Mouse (Mus musculus) frontal cortex, postnatal 14 days (tissue): ENCODE data around the gene Tcf15.
A peak's percentile ranks its signal among the peaks of the same experiment; 100 is the strongest.

Experiments used
- DNase-seq, 2 experiments: peaks; one replicate each; pipeline ENCODE4 v3.0.0; 2022; ENCODE audit warnings: low spot score in 2 of 2

Tcf15 gene

DNA sequence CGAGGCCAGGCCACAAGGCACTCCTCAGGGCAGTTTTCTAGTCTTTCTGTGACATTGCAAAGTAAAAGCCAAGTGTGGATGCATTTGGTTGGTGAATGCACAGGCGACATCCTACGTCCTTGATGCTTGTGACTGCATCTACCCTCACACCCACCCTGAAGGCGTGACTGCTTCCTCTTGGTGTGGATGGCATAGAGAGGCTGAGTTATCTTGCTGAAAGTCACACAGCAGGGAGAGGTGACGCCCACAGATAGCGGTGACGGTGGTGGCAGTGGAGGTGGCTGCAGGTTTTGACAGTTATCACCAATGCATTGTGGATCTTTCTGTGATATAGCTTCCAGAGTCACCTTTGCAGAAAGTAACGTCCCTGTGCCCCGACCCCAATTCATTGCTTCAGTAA is 20.5 kb upstream of the Tcf15 start:
- no peak for DNase-seq

DNA sequence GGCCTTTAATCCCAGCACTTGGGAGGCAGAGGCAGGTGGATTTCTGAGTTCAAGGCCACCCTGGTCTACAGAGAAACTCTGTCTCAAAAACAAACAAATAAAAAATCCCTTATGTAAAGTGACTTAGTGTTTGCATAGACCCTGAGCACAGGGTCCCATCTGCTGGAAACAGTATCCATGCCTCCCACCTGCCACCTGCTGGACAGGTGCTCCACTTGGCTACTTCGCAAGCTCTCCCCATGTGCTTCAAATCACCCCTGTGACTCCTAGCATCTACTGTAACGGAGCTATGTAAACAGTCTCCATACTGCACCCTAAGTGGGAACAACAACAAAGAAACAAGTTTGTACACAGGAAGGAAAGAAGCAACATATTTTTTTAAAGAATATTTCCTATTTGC is 14.8 kb upstream of the Tcf15 start:
- no peak for DNase-seq

DNA sequence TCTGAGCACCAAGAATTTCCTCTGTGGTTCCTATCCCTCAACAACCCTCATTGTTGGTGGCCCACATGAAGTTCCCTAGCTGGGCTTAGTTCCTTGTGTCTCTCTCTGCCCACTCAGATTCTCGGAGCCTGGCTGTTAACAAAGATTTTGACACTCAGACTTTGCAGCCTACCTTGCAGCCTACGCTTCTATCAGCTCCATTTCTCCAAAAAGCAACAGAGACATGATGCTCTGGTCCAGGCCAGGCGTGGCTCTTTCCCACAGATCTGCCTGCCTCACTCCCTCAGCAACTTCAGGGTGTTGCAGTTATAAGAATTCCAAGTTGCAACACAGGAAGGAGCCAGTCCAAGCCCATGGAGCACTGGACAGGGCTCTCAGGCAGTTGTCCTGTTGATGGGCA is 13.6 kb upstream of the Tcf15 start:
- DNase-seq, result no peak

DNA sequence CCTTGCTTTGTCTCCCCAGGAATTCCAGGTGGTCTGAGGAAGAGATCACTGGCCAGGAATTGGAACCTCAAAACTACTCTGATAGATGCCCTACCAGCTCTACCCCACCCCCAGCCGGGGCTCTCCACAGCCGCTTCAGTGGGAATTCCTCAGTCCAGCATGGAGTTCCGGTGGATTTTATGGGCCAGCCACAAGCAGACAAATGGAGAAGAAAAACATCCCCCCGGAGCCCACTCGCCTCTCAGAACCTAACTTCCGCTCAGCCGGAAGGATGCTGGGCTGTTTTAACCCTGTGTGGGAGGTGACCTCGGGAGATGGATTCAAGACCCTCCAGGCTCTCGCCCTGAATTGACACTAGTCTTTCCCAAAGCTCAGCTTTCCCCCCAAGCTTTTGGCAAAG is 11.3 kb upstream of the Tcf15 start:
- DNase-seq, result no peak

DNA sequence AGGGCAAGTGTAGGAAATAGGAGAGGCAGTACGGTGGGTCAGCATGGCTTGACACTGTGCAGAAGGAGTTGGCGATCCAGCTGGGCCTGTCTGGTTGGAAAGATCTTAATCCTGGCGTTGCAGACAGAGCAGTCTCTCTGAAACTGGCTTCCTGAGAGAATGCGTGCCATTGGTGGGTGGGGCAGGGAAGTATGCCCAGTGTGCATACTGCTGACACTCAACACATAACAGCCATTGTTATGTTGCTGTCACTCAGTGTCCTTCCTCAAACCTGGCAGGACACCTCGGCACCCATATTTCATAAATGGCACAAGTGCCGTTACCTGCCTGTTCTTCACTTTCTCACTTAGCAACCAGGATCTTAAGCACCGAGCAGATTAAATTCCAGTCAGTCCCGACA is 10.7 kb upstream of the Tcf15 start:
- no peak for DNase-seq

DNA sequence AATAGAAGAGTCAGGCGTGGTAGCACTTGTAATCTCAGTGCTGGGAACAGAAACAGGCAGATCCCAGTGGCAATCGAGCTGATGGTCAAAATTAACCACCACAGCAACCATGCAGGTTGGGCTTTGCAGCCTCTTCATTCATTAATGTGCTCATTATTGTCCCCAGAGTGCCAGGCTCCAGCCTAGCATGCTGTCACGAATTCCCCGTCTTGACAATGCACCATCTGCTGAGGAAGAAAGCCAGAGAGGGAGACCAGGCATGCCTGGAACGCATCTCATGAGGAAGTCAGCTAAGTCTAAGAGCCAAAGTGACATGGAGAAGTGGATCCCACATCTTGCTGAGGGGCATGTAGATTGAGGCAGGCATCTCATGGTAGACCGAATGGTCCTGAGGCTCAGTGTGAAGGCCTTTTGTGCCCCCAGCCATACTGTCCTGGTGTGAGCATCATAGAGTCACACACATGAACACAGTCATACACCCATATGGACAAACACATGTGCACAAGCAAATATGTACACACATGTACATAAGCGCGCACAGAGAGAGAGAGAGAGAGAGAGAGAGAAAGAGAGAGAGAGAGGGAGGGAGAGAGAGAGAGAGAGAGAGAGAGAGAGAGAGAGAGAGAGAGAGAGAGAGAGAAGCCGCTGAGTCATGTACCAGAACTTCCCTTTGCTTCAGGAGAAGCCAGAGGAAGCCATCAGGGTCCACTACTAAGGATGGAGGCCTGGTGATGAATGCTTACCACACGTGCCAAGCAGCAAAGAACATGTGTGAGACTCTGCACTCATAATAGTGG is 4.0 kb upstream of the Tcf15 start:
- DNase-seq, result no peak

DNA sequence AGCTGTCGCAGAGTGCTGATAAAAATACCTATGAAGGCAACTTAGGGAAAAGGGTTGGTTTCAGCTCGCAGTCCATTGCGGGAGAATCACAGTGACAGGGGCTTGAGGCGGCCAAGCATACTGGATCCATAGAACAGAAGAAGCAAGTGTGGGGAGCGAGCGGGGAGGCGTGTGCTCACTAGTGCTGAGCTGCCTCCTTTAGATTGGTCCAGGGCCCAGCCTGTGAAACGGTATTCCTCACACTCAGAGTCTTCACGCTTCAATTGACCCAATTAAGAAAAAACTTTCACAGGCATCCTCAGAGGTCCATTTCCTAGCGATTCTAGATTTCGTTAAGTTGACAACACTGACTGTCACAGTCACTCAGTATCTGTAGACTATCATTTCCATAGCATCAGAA is 2.4 kb upstream of the Tcf15 start:
- DNase-seq, result no peak

DNA sequence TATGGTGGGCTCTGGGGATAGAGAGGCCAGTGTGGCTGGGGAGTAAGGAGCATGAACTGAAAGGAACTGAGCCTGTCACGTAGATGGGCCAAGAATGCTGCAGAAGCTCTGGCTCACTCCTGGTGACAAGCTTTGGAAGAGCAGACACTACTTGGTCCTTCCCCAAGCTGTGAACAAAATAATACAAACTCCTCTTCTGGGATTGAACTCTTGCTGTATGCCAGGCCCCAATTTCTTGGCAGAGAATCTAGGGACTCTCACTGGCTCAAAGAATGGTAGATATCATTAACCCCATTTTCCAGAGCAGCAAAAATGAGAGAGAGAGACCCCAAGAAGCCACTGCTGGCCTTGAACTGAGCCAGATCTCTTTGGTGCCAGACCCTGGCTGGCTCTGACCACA is 1.9 kb upstream of the Tcf15 start:
- DNase-seq, result no peak

DNA sequence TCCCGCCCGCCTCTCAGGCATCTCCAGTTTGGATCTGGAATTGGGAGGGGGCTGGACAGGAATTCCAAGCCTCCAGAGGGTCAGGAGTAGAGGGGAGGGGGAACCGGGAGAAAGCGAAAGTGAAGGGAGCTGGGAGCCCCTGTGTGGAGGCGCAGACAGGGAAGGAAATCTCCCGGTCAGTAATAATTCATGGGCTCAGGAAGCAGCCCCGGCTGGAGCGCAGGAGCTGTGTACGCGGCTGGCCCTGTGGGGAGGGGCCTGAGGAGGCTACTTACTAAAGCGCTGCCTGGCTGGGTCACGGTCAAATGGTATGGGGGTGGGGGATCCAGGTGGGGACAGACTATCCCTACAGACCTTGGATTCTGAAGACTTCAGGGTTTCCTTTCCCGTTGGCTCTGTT is 1.3 kb upstream of the Tcf15 start:
- no peak for DNase-seq

DNA sequence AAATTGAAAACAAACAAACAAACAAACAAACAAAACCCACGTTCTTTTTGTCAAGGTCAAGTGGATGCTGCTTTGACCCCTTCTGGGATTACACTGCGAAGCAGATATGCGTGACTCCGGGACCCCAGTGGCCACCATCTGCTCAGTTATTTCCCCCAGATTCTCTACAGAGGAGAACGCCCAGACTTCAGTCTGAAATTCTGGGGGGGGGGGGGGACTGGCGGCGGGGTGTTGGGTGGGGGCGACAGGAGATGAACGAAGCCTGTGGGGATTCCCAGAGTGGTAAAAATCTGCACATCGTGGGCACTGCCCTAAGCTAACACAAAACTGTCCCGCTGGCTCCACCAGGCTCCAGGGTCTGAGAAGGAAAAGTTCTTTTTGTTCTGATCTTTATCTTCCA is 790 bp upstream of the Tcf15 start:
- no peak for DNase-seq

DNA sequence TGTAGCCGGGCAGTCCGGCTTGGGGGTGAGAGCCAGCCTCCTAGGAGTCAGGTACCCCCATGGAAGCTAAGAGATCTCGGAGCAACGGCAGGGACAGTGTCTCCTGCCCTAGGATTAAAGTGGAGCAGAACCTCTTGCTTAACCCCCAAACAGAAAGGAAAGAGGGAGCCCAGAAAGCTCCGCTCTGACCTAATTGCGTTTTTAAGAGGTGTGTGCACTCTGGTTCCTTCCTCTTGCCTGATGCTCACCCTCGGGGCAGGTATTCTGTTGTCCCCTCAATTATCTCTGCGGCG is 743 bp downstream of the Tcf15 start:
- no peak for DNase-seq

DNA sequence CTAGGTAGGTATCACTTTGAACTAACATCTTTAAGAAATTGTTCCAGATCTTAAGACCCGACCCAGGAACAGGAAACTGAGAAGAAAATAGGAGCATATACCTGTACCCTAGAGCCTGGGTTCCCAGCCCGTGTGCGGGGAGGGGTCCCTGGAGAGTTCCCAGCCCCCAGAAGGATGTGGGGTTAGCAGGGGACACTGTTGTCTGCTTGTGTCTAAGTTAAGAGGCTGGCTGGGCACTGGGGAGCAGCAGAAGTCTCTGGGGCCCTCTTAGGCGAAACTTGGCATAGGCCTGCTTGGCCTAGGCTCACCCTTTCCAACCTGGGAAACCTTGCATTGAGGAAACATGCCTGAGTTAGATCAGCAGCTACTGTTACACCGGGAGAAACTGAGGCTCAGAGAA is 1.1 kb downstream of the Tcf15 start:
- DNase-seq, result no peak

DNA sequence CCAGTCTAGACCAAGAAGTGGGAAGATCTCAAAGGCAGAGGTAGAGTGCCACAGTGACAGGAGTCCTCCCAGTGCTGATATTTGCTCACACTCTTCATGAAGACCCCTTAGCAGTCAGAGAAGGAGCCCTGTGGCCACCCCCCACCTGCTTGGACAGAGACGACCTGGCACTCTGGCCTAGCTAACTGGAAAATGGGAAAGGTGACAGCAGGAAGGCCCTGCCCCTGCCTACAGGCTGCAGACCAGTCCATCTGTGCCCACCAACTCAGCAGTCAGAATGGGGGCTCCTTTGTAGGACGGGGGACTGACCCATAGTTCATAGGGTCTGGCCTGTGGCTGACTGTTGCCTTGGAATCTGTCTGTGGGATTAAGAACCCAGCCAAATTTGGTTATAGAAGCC is 2.4 kb downstream of the Tcf15 start:
- DNase-seq, result no peak

DNA sequence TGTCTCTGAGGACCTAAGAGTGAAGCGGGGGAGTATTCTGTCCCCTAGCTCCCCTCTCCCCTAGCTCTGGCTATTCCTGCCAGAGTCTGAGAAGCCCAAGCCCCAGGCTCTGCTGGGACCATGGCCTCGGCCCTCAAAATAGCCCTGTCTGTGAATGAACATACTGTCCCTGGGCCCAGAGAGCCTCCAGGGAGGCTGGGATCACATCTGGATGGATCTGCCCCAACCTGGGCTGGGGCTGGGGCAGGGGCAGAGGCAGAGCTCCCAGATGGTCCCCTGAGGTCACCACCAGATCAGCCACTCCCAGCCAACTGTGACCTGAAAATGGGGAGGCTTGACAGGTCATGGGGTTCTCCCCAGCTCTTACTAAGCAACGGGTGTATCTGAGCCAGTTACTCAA is 3.7 kb downstream of the Tcf15 start:
- DNase-seq, result no peak

DNA sequence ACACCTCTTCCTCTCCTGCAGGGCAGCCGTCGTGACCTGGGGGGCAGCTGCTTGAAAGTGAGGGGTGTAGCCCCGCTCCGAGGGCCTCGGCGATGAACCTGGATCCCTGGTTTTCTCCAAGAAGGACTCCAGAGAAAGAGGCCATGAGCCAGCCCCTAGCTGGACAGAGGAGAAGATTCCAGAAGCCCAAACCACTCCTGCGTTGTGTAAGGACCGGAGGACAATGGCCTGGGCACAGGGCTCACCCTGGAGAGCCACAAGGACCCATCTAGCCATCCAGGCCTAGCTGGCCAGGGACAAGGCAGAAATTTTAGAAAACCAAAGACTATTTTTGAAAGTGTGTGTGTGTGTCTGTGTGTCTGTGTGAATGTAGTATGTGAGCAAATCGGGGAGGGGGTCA is 5.3 kb downstream of the Tcf15 start:
- DNase-seq, result no peak

DNA sequence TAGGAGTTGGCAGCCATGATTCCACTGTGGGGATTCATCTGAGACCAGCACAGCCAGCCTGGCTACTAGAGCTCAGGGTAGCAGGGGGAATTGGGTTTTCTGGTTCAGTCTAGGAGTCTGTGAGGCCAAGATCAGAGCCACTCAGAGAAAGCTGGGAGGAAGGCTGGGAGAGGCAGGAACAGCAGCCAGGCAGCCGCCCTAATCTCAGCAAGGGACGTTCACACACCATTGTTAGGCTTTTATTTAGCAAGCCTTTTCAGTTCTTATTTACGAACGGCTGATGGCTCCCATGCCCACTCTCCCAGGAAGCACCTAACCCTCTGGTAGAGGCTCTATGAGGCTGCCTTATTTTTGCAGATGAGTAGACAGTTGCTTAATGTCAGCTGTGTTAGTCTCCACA is 6.5 kb downstream of the Tcf15 start:
- no peak for DNase-seq

DNA sequence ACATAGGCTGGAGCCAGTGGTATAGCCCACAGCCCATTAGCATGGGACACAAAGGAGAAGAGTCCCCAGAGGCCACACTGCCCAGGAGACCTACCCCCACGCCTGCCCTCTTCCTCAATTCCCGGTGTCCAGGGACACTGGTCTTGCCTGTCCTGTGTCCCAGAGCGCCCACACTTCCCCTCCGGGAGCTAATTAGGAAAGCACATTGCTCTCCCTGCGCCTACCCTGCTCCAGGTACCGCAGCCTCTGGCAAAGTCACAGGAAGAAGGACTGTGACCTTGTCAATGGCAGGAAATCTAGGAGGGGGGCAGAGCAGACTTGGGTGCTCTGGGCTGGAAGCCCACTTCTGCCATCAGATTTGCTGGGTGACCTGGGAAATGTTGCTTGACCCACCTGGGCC is 7.0 kb downstream of the Tcf15 start:
- no peak for DNase-seq

DNA sequence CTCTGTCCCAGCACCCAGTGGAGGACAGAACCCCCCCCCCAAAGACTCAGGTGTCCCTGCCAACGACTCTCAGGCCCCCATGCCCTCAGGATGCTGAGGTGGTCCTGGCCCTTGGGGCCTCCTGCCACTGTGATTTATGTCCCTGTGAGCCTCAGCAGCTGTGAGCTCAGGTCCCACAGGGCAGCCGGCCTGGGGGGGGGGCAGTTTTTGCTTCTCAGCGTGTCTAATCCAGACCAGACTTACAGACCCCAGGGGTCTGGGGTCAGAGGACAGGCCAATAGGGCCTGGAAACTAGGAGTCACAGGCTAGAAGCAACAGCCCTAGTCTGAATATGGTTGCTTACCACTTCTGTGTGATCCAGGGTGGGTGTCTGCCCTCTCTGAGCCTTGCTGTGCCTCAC is 10.0 kb downstream of the Tcf15 start:
- DNase-seq, result no peak

DNA sequence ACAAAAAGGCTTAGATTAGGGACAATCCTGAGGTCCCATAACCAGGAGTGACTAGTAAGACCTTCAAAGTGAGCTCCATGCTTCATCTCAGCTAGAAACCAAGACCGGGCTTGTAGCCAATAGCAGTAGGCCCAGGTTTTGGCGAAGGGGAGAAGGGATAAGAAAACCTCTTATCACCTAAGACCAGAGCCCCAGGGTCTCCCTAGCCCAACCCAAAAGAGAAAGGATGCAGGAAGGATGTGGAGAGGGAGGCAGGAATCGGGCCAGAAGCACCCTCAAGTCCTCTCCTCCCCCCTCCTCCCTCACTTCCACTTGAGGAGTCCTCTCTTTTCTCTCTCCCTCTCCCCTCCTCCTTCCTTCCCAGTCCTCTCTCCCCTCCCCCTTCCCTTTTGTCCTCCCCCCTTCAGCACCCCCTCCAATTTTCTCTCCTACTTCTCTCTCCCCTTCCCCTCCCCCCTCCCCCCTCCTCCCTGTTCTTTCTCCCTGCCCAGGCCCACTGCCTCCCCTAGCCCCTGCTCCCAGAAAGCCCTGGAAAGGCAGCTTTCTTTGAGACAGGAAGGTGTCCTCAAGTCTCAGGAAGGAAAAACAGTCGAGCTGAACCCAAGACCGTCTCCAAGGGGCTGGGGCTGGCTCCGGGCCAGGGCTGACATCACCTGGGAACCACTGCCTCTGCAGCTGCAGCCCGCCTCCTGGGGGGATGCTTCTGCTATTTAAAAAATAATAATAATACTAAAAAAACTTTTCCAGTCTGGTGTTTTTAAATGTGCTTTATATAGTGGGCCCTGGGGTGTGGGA is 12.2 kb downstream of the Tcf15 start:
- DNase-seq, result no peak

DNA sequence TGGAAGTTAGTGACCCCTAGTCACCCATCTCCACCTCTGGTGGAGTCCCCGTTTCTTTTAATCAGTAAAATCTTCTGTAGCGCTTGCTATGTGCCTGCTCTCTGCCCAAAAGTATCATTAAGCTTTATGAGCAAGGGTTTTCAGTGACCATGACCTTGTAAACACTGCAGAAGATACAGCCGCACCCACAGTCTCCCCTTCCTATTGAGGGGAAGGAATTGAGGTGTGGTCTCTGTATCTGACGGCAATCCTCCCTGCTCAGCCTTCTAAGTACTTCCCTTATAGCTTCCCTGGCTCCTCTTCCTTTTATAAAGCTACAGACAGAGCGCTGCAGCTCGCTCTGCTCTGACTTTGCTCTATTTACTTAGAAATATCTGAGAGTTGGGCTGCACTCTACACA is 13.1 kb downstream of the Tcf15 start:
- DNase-seq, result no peak

DNA sequence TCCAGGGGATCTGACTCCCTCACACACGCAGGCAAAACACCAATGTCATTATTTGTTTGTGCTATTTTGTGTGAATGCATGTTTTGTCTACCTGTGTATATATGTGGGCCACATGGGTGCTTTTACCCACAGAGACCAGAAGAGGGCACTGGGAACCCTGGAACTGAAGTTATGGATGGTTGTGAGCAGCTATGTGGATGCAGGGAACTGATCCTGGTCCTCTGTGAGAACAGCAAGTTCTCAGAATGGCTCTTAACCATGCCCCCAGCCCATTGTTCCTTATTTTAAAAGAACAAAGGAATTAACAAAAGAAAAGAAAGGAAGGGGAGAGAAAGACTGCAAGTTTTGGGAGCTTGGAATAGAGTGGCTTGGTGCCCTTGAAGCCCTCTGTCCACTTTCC is 16.1 kb downstream of the Tcf15 start:
- DNase-seq, result no peak

DNA sequence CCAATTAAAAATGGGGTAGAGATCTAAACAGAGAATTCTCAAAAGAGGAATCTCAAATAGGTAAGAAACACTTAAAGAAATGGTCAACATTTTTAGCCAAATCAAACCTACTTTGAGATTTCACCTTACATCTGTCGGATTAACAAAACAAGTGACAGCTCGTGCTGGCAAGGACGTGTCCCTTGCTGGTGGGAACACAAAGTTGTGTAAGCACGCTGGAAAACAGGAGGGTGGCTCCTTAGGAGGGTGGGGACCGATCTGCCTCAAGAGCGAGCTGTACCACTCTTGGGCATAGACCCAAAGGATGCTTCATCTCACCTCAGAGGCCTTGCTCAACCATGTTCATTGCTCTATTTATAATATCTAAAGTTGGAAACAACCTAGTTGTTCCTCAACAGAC is 22.9 kb downstream of the Tcf15 start:
- no peak for DNase-seq

DNA sequence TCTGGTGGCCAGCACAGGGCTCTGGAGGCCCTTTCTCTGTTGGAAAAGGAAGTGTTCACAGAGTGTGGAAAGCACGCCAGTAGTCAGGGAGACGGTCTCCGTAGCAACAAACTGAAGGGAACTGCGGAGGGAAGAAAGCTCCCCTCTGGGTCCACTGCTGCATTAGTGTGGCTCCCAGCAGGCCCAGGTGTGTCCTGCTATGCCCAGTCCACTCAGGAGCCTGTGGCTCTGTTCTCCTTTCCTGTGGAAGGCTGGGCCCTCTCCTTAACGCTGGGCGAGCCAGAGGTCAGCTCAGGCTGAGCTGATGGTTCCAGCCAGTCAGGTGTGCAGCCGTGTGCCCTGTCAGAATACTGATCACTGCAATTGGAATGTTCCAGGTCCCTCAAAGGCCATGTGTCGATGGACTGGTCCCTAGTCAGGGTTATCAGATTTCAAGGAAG is 24.5 kb downstream of the Tcf15 start:
- peak; percentile 33 to 43 for DNase-seq

DNA sequence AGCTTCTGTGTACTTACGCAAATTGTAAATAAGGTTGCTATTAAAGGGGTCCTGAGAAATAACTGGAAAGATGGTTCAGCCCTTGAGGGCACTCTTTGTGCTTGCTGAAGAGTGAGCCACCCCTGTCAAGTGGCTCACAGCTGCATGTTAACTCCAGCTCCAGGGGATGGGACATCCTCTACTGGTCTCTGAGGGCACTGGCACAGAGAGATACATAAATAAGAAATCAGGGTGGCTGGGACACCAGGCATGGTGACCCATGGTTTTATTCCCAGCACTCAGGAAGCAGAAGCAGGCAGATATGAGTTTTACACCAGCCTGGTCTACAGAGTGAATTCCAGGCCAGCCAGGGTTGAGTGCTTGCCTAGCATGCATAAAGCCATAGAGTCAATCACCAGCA is 26.0 kb downstream of the Tcf15 start:
- no peak for DNase-seq
